Mouse (Mus musculus): ENCODE measurements around the gene Mylk.

GRCm38 (mm10) chr16:34855751-34856150 is 110.7 kb downstream of the Mylk start:
- no peak for TF ChIP-seq POLR2A (IDR thresholded peaks at IDR 0.05; ENCODE audit: borderline replicate concordance, insufficient read depth, low read length)
- TF ChIP-seq CTCF (IDR thresholded peaks at IDR 0.05; ENCODE audit: borderline replicate concordance, insufficient read depth, low read depth, low read length), result no peak

All from cerebellum, adult 2 months (tissue).